ENCODE assay signal across 25 mouse cellular contexts in genomic region chr2:179705043-179705442, GRCm38 (mm10).
"Had no signal": no experiment of that assay in that cellular context is flagged by ENCODE, and none has a peak within 500 bp of the region (broad histone marks: within the 10 kb centered on the region; RNA-seq: fewer than 3 reads in every experiment).

No protein-coding gene starts in this region.

- H3K9ac ChIP-seq: heart, embryonic 13.5 days; heart, embryonic 15.5 days; hindbrain, embryonic 14.5 days; kidney, embryonic 15.5 days; limb, embryonic 13.5 days; limb, embryonic 15.5 days; liver, embryonic 12.5 days; liver, embryonic 14.5 days had no signal

- H3K9me3 ChIP-seq: heart, embryonic 13.5 days; heart, embryonic 15.5 days; kidney, embryonic 15.5 days; limb, embryonic 13.5 days; limb, embryonic 15.5 days; liver, embryonic 12.5 days had no signal

- ATAC-seq: hindbrain, postnatal 0 days; intestine, embryonic 16.5 days; liver, embryonic 12.5 days had no signal

- H3K27ac ChIP-seq: heart, adult 2 months; heart, embryonic 13.5 days; heart, embryonic 15.5 days; hindbrain, embryonic 14.5 days; hindbrain, postnatal 0 days; kidney, embryonic 15.5 days; kidney, postnatal 0 days; limb, embryonic 13.5 days; limb, embryonic 15.5 days; liver, embryonic 12.5 days; liver, embryonic 14.5 days had no signal

- DNase-seq: gastrocnemius, postnatal 14 days; gastrocnemius, postnatal 36 days; heart, adult 11 months; heart, adult 2 months; heart, postnatal 14 days; heart, postnatal 36 days; kidney, adult 11 months; kidney, adult 2 months; kidney, adult 9 months; kidney, postnatal 14 days; kidney, postnatal 36 days; layer of hippocampus, adult 9-11 months; layer of hippocampus, postnatal 36 days had no signal

- H3K4me3 ChIP-seq: heart, adult 2 months; heart, embryonic 13.5 days; heart, embryonic 15.5 days; kidney, embryonic 15.5 days; limb, embryonic 13.5 days; limb, embryonic 15.5 days; liver, embryonic 12.5 days had no signal

- H3K36me3 ChIP-seq: heart, embryonic 13.5 days; heart, embryonic 15.5 days; kidney, embryonic 15.5 days; limb, embryonic 13.5 days; limb, embryonic 15.5 days; liver, embryonic 12.5 days had no signal

- H3K27me3 ChIP-seq: heart, embryonic 15.5 days; kidney, embryonic 15.5 days; liver, embryonic 12.5 days had no signal

- H3K4me2 ChIP-seq: heart, embryonic 11.5 days; heart, embryonic 13.5 days; heart, embryonic 15.5 days; hindbrain, embryonic 14.5 days; kidney, embryonic 15.5 days; limb, embryonic 13.5 days; limb, embryonic 15.5 days; liver, embryonic 12.5 days had no signal

- H3K4me1 ChIP-seq: heart, embryonic 13.5 days; heart, embryonic 15.5 days; kidney, embryonic 15.5 days; limb, embryonic 13.5 days; limb, embryonic 15.5 days; liver, embryonic 12.5 days had no signal
